Mouse (Mus musculus) kidney, postnatal 25 days (tissue): Measurements from ENCODE around the gene Caprin1.

Experiments used
- DNase-seq, 2 experiments: peaks; one replicate each; pipeline ENCODE4 v3.0.0; 2021; ENCODE audit warnings: mixed read lengths in 2 of 2

Caprin1 gene

GRCm38 (mm10) chr2:103797491-103798009 is at the start of gene Caprin1:
Gene Caprin1, minus strand, starts transcription at chr2:103797649.
- DNase-seq, result peak; percentile 94 to 96

- no peak for DNase-seq
Measured at GRCm38 (mm10) chr2:103846875-103847274, 49.4 kb upstream of the Caprin1 start.

GRCm38 (mm10) chr2:103846271-103846670 is 48.8 kb upstream of the Caprin1 start:
- no peak for DNase-seq

- no peak for DNase-seq
Measured at GRCm38 (mm10) chr2:103844016-103844415, 46.6 kb upstream of the Caprin1 start.

GRCm38 (mm10) chr2:103843321-103843720 is 45.9 kb upstream of the Caprin1 start:
- no peak for DNase-seq

GRCm38 (mm10) chr2:103842299-103842698 is 44.9 kb upstream of the Caprin1 start:
- no peak for DNase-seq

GRCm38 (mm10) chr2:103838483-103838882 is 41.0 kb upstream of the Caprin1 start:
- DNase-seq, result no peak

GRCm38 (mm10) chr2:103837166-103837565 is 39.7 kb upstream of the Caprin1 start:
- DNase-seq, result no peak

- DNase-seq, result no peak
Measured at GRCm38 (mm10) chr2:103835614-103836395, 38.4 kb upstream of the Caprin1 start.

GRCm38 (mm10) chr2:103833816-103834445 is 36.5 kb upstream of the Caprin1 start:
- DNase-seq, result no peak

- DNase-seq, result peak; percentile 32 to 42
Measured at GRCm38 (mm10) chr2:103832899-103833298, 35.5 kb upstream of the Caprin1 start.

GRCm38 (mm10) chr2:103828900-103829299 is 31.5 kb upstream of the Caprin1 start:
- no peak for DNase-seq

GRCm38 (mm10) chr2:103824916-103825315 is 27.5 kb upstream of the Caprin1 start:
- no peak for DNase-seq

GRCm38 (mm10) chr2:103822560-103822959 is 25.1 kb upstream of the Caprin1 start:
- peak; percentile 16 to 47 for DNase-seq

GRCm38 (mm10) chr2:103817145-103817895 is 19.9 kb upstream of the Caprin1 start:
- DNase-seq, result no peak

- no peak for DNase-seq
Measured at GRCm38 (mm10) chr2:103815976-103816375, 18.5 kb upstream of the Caprin1 start.

- no peak for DNase-seq
Measured at GRCm38 (mm10) chr2:103811465-103812191, 14.2 kb upstream of the Caprin1 start.

- peak; percentile 31 to 57 for DNase-seq
Measured at GRCm38 (mm10) chr2:103810412-103810811, 13.0 kb upstream of the Caprin1 start.

GRCm38 (mm10) chr2:103808466-103808865 is 11.0 kb upstream of the Caprin1 start:
- peak; percentile 55 to 76 for DNase-seq

GRCm38 (mm10) chr2:103803770-103804530 is 6.5 kb upstream of the Caprin1 start:
- DNase-seq, result no peak

- DNase-seq, result peak in 1 of 2 experiments; percentile 56
Measured at GRCm38 (mm10) chr2:103802422-103802821, 5.0 kb upstream of the Caprin1 start.
